31 mouse cellular contexts compared by ENCODE assay signal in genomic region chr1:105074326-105074725, GRCm38 (mm10).
A peak's percentile ranks its signal among the peaks of the same experiment; 100 is the strongest.
DNase-seq lines count a peak whose midpoint lies in the region; ATAC-seq lines count a peak whose summit lies in the region.
"Had no signal": no experiment of that assay in that cellular context is flagged by ENCODE, and none has a peak within 500 bp of the region (broad histone marks: within the 10 kb centered on the region; RNA-seq: fewer than 3 reads in every experiment).

No protein-coding gene starts in this region.

- WGBS in midbrain, embryonic 11.5 days: 61% methylated on average over 1 of the region's 1 CpGs
- WGBS in midbrain, embryonic 13.5 days: 83% methylated on average over 1 of the region's 1 CpGs

- no peaks in the 10 kb centered on the region for H3K27me3 ChIP-seq in midbrain, embryonic 11.5 days (ENCODE audit: control insufficient read depth, insufficient read depth, low read length)
- H3K27me3 ChIP-seq in midbrain, embryonic 13.5 days: no peaks in the 10 kb centered on the region
- H3K27me3 ChIP-seq: embryonic facial prominence, embryonic 13.5 days; forebrain, embryonic 15.5 days; heart, embryonic 13.5 days; hindbrain, embryonic 12.5 days; intestine, embryonic 15.5 days; lung, embryonic 15.5 days; midbrain, embryonic 12.5 days; neural tube, embryonic 13.5 days had no signal

- no peak for ATAC-seq in midbrain, embryonic 11.5 days (ENCODE audit: low FRiP score)
- ATAC-seq in midbrain, embryonic 13.5 days: no peak
- ATAC-seq: forebrain, embryonic 15.5 days; hindbrain, postnatal 0 days; intestine, embryonic 15.5 days had no signal

- peak; percentile 35 for DNase-seq in adrenal gland, postnatal 14 days
- no peak for DNase-seq in adrenal gland, adult (ENCODE audit: inconsistent age in 2 of 2, low spot score in 1 of 2)
- peak; percentile 69 to 70 for DNase-seq in cerebellum, postnatal 14 days
- no peak for DNase-seq in cerebellum, adult 11 months
- DNase-seq in left cerebral cortex, postnatal 4 days: peak; percentile 46
- DNase-seq in left cerebral cortex, postnatal 25 days (ENCODE audit: low spot score in 2 of 2): no peak
- DNase-seq in midbrain, embryonic 11.5 days (ENCODE audit: low spot score, missing footprints): peak; percentile 66
- DNase-seq: gastrocnemius, postnatal 25 days; heart, adult 18-20 months; heart, postnatal 10 days; kidney, adult 2 months; layer of hippocampus, postnatal 36 days; liver; right cerebral cortex, postnatal 4 days; thymus, adult 18-20 months; thymus, postnatal 25 days had no signal

- no peak overlapping the region for H3K4me2 ChIP-seq in midbrain, embryonic 11.5 days
- H3K4me2 ChIP-seq in midbrain, embryonic 13.5 days (replicated peaks): no peak overlapping the region
- H3K4me2 ChIP-seq: embryonic facial prominence, embryonic 13.5 days; forebrain, embryonic 15.5 days; heart, embryonic 13.5 days; hindbrain, embryonic 12.5 days; intestine, embryonic 15.5 days; lung, embryonic 15.5 days; midbrain, embryonic 12.5 days; neural tube, embryonic 13.5 days had no signal

- H3K4me3 ChIP-seq in midbrain, embryonic 11.5 days (ENCODE audit: low read depth, low read length): no peak overlapping the region
- no peak overlapping the region for H3K4me3 ChIP-seq in midbrain, embryonic 13.5 days (replicated peaks)
- H3K4me3 ChIP-seq: embryonic facial prominence, embryonic 13.5 days; forebrain, embryonic 10.5 days; forebrain, embryonic 15.5 days; heart, embryonic 13.5 days; hindbrain, embryonic 12.5 days; intestine, embryonic 15.5 days; lung, embryonic 15.5 days; midbrain, embryonic 12.5 days; neural tube, embryonic 13.5 days had no signal

- no peaks in the 10 kb centered on the region for H3K9me3 ChIP-seq in midbrain, embryonic 11.5 days (ENCODE audit: control insufficient read depth, low read length)
- no peaks in the 10 kb centered on the region for H3K9me3 ChIP-seq in midbrain, embryonic 13.5 days
- H3K9me3 ChIP-seq: embryonic facial prominence, embryonic 13.5 days; forebrain, embryonic 10.5 days; forebrain, embryonic 15.5 days; heart, embryonic 13.5 days; hindbrain, embryonic 12.5 days; intestine, embryonic 15.5 days; lung, embryonic 15.5 days; midbrain, embryonic 12.5 days; neural tube, embryonic 13.5 days had no signal

- H3K27ac ChIP-seq in midbrain, embryonic 11.5 days (ENCODE audit: low read depth, low read length): no peak overlapping the region
- no peak overlapping the region for H3K27ac ChIP-seq in midbrain, embryonic 13.5 days
- H3K27ac ChIP-seq: embryonic facial prominence, embryonic 13.5 days; forebrain, embryonic 10.5 days; forebrain, embryonic 15.5 days; heart, embryonic 13.5 days; hindbrain, embryonic 12.5 days; hindbrain, postnatal 0 days; intestine, embryonic 15.5 days; kidney, postnatal 0 days; liver, embryonic 14.5 days; lung, embryonic 15.5 days; midbrain, embryonic 12.5 days; neural tube, embryonic 13.5 days; stomach, postnatal 0 days had no signal

- H3K36me3 ChIP-seq in midbrain, embryonic 11.5 days (ENCODE audit: control insufficient read depth, insufficient read depth, low read length): no peaks in the 10 kb centered on the region
- H3K36me3 ChIP-seq in midbrain, embryonic 13.5 days: no peaks in the 10 kb centered on the region
- H3K36me3 ChIP-seq: embryonic facial prominence, embryonic 13.5 days; forebrain, embryonic 10.5 days; forebrain, embryonic 15.5 days; G1E; heart, embryonic 13.5 days; hindbrain, embryonic 12.5 days; intestine, embryonic 15.5 days; lung, embryonic 15.5 days; midbrain, embryonic 12.5 days; neural tube, embryonic 13.5 days had no signal

- H3K9ac ChIP-seq in midbrain, embryonic 11.5 days (ENCODE audit: low read length): no peak overlapping the region
- no peak overlapping the region for H3K9ac ChIP-seq in midbrain, embryonic 13.5 days (replicated peaks)
- H3K9ac ChIP-seq: embryonic facial prominence, embryonic 13.5 days; forebrain, embryonic 15.5 days; heart, embryonic 13.5 days; hindbrain, embryonic 12.5 days; intestine, embryonic 15.5 days; liver, embryonic 14.5 days; lung, embryonic 15.5 days; midbrain, embryonic 12.5 days; neural tube, embryonic 13.5 days had no signal

- no peaks in the 10 kb centered on the region for H3K4me1 ChIP-seq in midbrain, embryonic 11.5 days (ENCODE audit: control insufficient read depth, insufficient read depth, low read length)
- H3K4me1 ChIP-seq in midbrain, embryonic 13.5 days (replicated peaks): no peaks in the 10 kb centered on the region
- H3K4me1 ChIP-seq: embryonic facial prominence, embryonic 13.5 days; forebrain, embryonic 10.5 days; forebrain, embryonic 15.5 days; heart, embryonic 13.5 days; hindbrain, embryonic 12.5 days; intestine, embryonic 15.5 days; lung, embryonic 15.5 days; midbrain, embryonic 12.5 days; neural tube, embryonic 13.5 days had no signal

- intact Hi-C loops in left cerebral cortex, postnatal 4 days (cut with DNase I): no loop called here
- intact Hi-C loops in left cerebral cortex, postnatal 25 days (cut with DNase I): no loop called here

Comparison
In these comparisons a context has a peak if more than half of its experiments do, and no peak if none do; other contexts are left out.
1. DNase-seq: peak in adrenal gland, postnatal 14 days (single experiment), cerebellum, postnatal 14 days (2 of 2), left cerebral cortex, postnatal 4 days (single experiment) and midbrain, embryonic 11.5 days (single experiment); none in adrenal gland, adult (0 of 2), cerebellum, adult 11 months (single experiment) and left cerebral cortex, postnatal 25 days (0 of 2).